Mouse (Mus musculus) MEL (cell line): ENCODE data around the gene Pcp4.

Experiments
- CHD1 ChIP-seq: IDR thresholded peaks from 2 replicates; pipeline ENCODE4 v1.6.1; 2012; ENCODE audit warnings: low read depth, mild to moderate bottlenecking, inconsistent platforms, low read length, improper control_type of control experiment
- CTCF ChIP-seq, 3 experiments: IDR thresholded peaks in 2 of 3; conservative IDR thresholded peaks in 1 of 3; 2 replicates each; pipeline ENCODE4 v1.5.1; 2011 to 2012; ENCODE audit warnings: low read length in 3 of 3, low read depth in 2 of 3, mild to moderate bottlenecking in 2 of 3, improper control_type of control experiment in 1 of 3, inconsistent platforms in 1 of 3, mixed read lengths in 1 of 3, moderate library complexity in 1 of 3; ENCODE audit not compliant: control insufficient read depth in 1 of 3, insufficient read depth in 1 of 3, poor library complexity in 1 of 3, severe bottlenecking in 1 of 3
- E2F4 ChIP-seq: IDR thresholded peaks from 2 replicates; pipeline ENCODE4 v1.6.1; 2011; ENCODE audit warnings: low read depth, low read length, improper control_type of control experiment, borderline replicate concordance
- EP300 ChIP-seq, 2 experiments: IDR thresholded peaks; 2 replicates each; pipeline ENCODE4 v1.6.1; 2011; ENCODE audit warnings: improper control_type of control experiment in 2 of 2, low read length in 2 of 2, low read depth in 1 of 2, mild to moderate bottlenecking in 1 of 2
- HCFC1 ChIP-seq: IDR thresholded peaks from 2 replicates; pipeline ENCODE4 v1.6.1; 2012; ENCODE audit warnings: low read depth, mild to moderate bottlenecking, inconsistent platforms, low read length, improper control_type of control experiment, moderate library complexity
- MAX ChIP-seq: IDR thresholded peaks from 2 replicates; pipeline ENCODE4 v1.6.1; 2011; ENCODE audit warnings: low read length, improper control_type of control experiment
- MXI1 ChIP-seq: IDR thresholded peaks from 2 replicates; pipeline ENCODE4 v1.6.1; 2011; ENCODE audit warnings: mild to moderate bottlenecking, low read depth, low read length, improper control_type of control experiment
- NRF1 ChIP-seq: IDR thresholded peaks from 2 replicates; pipeline ENCODE4 v1.6.1; 2014; ENCODE audit warnings: low read depth, mild to moderate bottlenecking, inconsistent platforms, low read length, improper control_type of control experiment, moderate library complexity; ENCODE audit not compliant: poor library complexity, insufficient read depth, severe bottlenecking
- POLR2A ChIP-seq, 2 experiments: IDR thresholded peaks; 2 replicates each; pipeline ENCODE4 v1.6.1; 2011 to 2012; ENCODE audit warnings: low read length in 2 of 2, mild to moderate bottlenecking in 2 of 2, control low read depth in 1 of 2, improper control_type of control experiment in 1 of 2, low read depth in 1 of 2, moderate library complexity in 1 of 2; ENCODE audit not compliant: control insufficient read depth in 1 of 2, insufficient read depth in 1 of 2, poor library complexity in 1 of 2
- POLR2AphosphoS5 ChIP-seq: IDR thresholded peaks from 2 replicates; pipeline ENCODE4 v1.6.1; 2012; ENCODE audit warnings: low read depth, borderline replicate concordance, mild to moderate bottlenecking, inconsistent platforms, low read length, moderate library complexity, mixed read lengths
- SIN3A ChIP-seq: IDR thresholded peaks from 2 replicates; pipeline ENCODE4 v1.6.1; 2012; ENCODE audit warnings: low read length, improper control_type of control experiment, inconsistent platforms
- USF1 ChIP-seq: IDR thresholded peaks from 2 replicates; pipeline ENCODE4 v1.6.1; 2014; ENCODE audit warnings: low read depth, mild to moderate bottlenecking, inconsistent platforms, low read length, improper control_type of control experiment, moderate library complexity

DNA sequence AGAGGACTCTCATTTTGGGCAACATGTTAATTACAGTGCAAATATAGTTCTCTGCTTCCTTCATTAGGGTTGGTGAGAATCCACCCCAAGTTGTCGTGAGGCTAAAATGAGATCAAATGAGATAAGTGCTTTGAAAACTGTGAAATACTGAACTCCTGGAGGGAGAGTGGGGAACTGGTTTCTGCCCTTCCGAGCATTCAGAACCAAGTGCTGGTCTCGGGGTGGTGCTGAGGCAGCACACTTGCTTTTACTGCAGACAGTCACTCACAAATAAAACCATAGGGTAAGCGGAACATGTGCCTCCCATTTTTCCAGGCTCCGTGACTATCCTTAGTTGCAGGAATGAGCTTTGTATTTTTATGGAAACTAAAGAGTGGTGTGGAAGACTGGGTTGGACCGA, 26.7 kb downstream of the Pcp4 start:
- TF ChIP-seq MAX (no peak), CTCF (IDR thresholded peaks at IDR 0.05 in 2 of 3, conservative IDR thresholded peaks at IDR 0.05 in 1 of 3; ENCODE audit: control insufficient read depth in 1 of 3, insufficient read depth in 1 of 3, low read depth in 2 of 3, low read length in 3 of 3, poor library complexity in 1 of 3, severe bottlenecking in 1 of 3) (no peak), POLR2A (IDR thresholded peaks at IDR 0.05; ENCODE audit: control insufficient read depth in 1 of 2, insufficient read depth in 1 of 2, low read depth in 1 of 2, low read length in 2 of 2, poor library complexity in 1 of 2) (no peak), EP300 (IDR thresholded peaks at IDR 0.05; ENCODE audit: low read depth in 1 of 2, low read length in 2 of 2) (no peak), POLR2AphosphoS5 (no peak), NRF1 (no peak), MXI1 (no peak), USF1 (no peak), HCFC1 (no peak), SIN3A (no peak), CHD1 (no peak), E2F4 (no peak)
